Mouse (Mus musculus): ENCODE measurements at regions not wholly inside any gene's neighbourhood (a gene's known extent, or its start where the extent isn't known, plus 50 kb on each side); places are given as distances from the start of the nearest gene placed in this dataset.
A peak's percentile ranks its signal among the peaks of the same experiment; 100 is the strongest.
"Not testable (repeated sequence)": the region's sequence is repeated elsewhere in the genome, so short reads cannot be mapped to it uniquely, and the experiment has no call there.

DNA sequence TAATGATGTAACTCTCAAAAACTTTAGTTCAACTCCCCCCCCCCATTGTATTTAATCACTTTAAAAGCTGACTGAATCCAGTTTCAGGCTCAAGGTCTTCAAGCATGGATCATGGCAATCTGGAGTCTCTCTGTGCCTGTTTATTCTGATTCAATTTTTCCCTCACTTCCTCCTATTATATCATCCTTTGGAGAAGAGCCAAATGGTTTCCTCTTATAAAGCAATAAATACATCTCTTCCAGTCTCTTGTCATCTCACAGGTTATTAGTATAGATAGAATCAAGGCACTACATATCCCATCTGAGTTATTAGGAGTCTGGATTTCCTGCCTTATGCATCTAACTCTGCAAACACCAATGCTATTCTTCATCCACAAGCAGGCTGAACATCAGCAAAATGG, 530.2 kb upstream of the Pdcd1 start:
- peak; percentile 8 for DNase-seq (ENCODE audit: low read depth, low spot score)

DNA sequence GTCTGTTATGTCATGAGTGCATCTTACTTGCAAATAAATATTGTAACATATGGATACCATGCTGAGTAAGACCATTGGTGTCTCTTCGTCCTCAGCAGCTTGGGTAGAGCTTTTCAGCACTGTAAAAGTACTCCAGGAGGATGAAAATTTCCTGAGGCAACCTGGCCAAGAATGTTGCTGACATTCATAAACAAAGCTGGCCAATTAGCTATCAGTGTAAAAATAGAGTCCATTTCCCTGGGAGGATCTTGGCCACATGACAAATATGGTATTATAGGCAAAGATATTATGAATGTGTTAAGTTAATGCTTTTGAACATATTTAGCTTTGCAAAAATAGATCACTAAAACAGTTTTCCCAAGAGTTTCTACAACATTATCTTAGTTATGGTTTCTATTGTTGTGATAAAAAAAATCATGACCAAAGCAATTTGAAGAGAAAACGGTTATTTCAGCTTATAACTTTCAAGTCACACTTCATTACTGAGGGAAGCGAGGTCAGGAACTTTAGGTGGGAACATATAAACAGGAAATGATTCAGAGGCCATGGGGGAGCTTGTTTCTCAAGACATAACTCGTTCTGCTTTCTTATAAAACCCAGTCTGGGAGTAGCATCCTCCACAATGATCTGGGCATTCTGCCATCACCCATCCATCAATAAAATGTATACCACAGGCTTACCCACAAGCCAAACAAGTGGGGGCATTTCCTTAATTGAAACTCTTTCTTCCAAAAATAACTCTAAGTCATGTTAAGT, 529.5 kb upstream of the Pdcd1 start:
- peak; percentile 7 for DNase-seq (ENCODE audit: low read depth, low spot score)

DNA sequence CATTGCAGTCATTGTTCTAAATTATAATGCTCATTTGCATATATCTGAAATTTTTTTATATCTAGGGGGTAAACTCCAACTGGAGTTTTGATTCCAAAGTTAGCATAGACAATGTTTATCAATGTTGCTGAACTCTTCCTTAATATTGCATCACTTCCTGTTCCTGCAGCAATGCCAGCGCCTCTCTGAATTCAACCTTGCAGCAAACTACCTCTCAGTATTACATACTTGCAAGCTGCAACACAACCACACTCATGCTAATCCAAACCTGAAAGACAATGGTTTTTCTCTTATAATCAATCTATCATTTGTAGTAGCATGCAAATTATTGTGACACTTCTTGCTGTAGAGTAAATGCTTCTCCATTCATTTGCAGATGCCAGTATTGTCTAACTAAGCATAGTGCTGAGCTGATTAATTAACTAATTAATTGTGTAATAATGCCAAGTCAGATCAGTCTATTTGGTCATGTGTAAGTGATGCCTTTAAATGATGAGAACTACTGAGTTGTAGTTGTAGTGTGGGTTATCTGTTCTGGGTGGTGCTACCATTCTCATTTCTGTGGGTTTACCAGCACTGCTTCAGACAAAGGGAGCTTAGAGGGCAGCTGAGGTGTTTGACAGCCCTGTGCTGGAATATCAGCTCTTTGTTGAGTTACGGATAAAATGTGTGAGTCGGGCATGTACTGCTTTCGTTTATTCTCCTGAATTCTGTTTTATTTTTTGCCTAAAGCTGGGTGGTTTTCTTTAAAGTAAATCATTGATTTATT, 480.6 kb upstream of the Pdcd1 start:
- no peak for DNase-seq (ENCODE audit: low read depth, low spot score)

DNA sequence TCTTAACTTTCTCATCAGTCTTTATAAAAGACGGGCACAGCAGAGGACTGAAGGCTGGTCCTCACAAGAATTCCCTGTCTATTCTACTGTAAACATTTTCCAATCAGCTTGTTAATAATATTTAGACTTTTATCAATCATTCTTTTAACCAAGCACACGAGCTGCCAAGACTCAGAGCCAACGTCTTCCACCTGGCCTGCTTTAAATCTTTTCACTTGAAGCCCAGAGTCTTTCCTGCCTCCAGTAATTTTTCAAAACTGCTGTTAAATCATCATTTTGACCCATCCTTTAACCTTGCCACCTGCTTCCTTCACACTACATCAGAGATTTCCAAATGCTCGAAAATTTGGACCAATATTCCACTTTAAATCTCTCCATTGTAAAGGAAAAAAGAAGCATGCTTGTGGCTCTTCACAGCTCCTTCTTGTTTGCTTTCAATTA, 451.7 kb upstream of the Pdcd1 start:
- DNase-seq (ENCODE audit: low read depth, low spot score) = no peak

DNA sequence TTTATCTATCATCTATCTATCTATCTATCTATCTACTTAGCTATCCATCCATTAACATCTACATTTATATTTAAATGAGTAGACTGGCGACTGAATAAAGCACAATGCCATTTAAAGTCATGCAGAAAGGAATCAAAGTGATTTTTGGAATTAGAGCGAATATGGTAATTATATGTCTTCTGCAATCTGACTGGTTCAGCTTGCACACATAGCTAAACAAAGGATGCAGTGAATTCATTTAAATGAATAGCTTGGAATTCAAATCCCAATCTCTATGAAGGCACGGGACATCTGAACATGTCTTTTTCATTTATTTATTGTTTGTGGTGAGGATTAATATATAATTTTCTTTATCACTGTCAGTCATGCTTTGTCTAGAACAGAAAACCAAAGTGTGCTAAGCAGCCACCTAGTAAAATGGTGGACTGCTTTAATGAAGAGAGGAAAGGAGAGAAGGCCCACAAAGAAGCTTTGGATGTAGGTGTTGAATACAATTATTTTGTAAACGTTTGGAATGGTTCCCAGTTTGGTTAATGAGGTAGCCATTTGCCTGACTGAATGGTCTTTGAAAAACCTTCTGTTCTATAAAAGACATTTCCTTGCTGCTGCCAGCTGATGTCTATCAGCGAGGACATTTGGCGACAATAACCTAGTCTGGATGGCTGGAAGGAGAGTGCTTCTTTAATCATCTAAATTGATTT, 451.2 kb upstream of the Pdcd1 start:
- DNase-seq (ENCODE audit: low read depth, low spot score) = no peak

DNA sequence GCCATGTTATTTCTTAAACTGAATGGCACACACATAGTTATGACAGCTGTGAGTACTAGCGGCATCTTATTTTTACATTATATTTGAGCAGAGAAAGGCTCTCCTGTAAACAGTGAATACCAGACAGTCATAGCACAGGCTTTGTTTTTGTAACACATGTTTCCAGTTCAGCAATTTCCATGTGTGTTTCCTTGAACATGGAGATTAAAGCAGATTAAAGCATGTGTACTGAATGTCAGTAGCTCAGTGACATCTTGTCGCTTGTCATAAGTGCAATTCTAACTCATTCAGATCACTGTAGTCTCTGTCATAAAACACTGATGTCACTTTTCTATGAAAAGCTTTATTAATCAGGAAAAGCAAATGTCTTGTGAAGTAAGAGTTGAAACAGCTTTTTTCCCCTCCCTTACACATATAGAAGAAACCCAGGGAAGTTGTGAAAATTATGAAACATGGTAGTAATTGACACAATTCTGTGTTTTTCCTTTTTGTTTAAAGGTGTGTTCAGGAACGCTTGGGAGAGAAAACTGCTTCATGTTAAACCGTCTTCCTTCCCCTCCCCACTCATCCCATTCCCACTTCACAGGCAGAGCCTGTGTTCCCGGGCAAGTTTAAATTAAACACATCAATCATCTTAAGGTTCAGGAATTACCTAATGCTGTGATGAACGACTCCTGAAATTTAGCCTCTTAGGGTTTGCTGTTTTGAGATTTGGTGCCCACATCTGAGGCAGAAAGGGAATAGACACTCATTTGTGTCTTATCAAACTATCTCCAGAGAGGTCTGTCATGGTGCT, 449.9 kb upstream of the Pdcd1 start:
- no peak for DNase-seq (ENCODE audit: low read depth, low spot score)

- DNase-seq (ENCODE audit: low read depth, low spot score) = no peak
These were observed 444.6 kb upstream of the Pdcd1 start for GRCm38 (mm10) chr1:94496992-94497391.

GRCm38 (mm10) chr1:94496341-94496740, 444.0 kb upstream of the Pdcd1 start:
- no peak for DNase-seq (ENCODE audit: low read depth, low spot score)

DNA sequence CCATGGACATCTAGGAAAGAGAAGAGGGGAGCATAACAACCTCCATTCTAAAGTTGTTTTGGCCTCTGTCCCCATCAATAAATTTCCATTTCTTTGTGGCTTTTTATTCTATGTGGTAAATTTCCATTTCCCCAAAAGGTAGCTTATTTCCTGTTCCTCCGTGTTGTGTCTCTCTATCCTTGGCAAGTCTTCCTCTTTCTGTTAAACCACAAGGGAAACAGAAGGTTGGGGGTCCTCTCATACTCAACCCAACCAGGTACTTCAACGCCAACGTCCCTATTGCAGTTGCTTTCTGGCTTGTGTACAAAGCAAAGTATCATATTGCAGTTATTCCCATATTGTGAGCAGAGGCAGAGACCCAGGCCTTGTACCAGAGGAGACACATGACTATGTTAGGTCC, 434.7 kb upstream of the Pdcd1 start:
- DNase-seq (ENCODE audit: low read depth, low spot score) = no peak

DNA sequence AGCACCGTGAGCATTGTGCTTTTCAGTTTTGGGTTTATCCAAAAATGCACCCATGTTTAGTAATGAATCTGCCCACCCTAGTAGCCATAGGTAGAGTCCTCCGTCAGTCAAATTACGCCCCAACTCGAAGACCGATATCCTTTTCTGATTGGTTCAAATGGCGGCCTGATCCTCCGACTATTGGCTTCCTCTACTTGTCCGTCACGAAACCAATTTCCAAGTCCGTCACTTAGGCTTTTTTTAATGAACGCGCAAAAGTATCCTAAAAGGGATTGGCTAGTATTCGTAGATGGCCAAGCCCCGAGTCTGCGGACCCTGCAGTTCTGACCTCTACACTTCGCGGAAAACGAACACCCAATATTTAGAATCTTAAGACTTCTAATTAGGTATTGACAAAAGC, 417.5 kb upstream of the Pdcd1 start:
- DNase-seq (ENCODE audit: low read depth, low spot score) = not testable (repeated sequence)

- DNase-seq (ENCODE audit: low read depth, low spot score) = no peak
These were observed 371.4 kb upstream of the Pdcd1 start for GRCm38 (mm10) chr1:94423731-94424130.

- peak; percentile 26 for DNase-seq (ENCODE audit: low read depth, low spot score)
These were observed 360.7 kb upstream of the Pdcd1 start for GRCm38 (mm10) chr1:94413043-94413442.

- DNase-seq (ENCODE audit: low read depth, low spot score) = no peak
These were observed 314.3 kb upstream of the Pdcd1 start for GRCm38 (mm10) chr1:94366606-94367005.

DNA sequence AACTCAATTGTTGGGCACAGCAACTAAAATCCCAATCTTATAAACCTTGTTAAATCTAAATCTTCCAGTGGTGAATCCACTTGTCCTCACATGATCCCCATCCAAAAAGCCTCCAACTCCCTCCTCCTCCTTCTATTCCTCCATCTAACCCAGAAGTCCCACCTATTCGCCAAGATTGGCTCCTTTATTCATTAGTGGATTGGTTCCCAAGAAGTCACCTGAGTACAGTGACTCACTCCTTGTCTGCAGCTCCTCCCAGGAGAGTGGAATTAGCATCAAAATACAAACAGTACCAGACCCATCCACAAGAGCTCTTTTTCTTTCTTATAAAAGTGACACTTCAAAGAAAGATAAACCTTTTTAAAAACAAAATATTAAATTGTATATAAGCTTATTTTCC, 304.6 kb upstream of the Pdcd1 start:
- DNase-seq (ENCODE audit: low read depth, low spot score) = no peak

GRCm38 (mm10) chr1:94355873-94356272, 303.5 kb upstream of the Pdcd1 start:
- no peak for DNase-seq (ENCODE audit: low read depth, low spot score)

DNA sequence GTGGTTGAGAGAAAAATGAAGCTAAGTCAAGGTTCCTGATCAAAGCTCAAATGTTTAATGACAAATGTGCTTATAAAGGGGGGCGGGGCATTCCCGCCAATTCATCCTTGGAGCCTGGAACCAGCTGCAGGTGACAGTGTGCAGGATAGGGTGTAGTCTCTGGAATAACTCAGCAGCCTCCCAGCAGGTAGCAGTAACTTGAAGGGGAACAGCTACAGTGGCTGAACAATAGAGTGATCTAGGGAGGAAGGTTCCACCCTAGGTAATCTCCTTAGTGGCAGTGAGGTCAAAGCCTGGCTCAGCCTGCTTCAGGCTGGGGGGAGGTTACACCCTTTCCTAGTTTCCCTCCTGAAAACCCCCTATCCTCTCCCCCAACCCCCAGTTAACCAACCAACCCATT, 290.2 kb upstream of the Pdcd1 start:
- no peak for DNase-seq (ENCODE audit: low read depth, low spot score)

- no peak for DNase-seq (ENCODE audit: low read depth, low spot score)
These were observed 288.9 kb upstream of the Pdcd1 start for GRCm38 (mm10) chr1:94341237-94341636.

DNA sequence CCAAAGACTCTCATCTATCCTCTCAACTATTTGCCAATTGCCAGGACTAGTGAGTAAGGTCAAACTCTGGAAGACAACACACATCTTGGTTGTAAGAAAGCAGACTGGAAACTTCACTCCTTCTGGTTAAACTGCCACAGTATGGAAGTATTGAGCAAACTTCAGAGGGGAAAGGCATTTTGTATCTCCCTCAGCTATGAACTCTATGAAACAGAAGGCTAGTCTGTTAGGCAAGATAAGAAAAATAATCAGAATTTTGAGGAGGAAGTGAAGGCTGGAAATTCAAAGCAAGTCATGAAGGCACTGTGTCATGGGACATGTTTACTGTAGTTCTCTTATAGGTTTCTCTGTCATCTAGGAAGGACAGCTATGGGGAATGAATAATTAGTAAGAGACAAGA, 265.7 kb upstream of the Pdcd1 start:
- no peak for DNase-seq (ENCODE audit: low read depth, low spot score)

GRCm38 (mm10) chr1:94298395-94298794, 246.0 kb upstream of the Pdcd1 start:
- DNase-seq (ENCODE audit: low read depth, low spot score) = no peak

- no peak for DNase-seq (ENCODE audit: low read depth, low spot score)
These were observed 220.2 kb upstream of the Pdcd1 start for GRCm38 (mm10) chr1:94272569-94272968.

DNA sequence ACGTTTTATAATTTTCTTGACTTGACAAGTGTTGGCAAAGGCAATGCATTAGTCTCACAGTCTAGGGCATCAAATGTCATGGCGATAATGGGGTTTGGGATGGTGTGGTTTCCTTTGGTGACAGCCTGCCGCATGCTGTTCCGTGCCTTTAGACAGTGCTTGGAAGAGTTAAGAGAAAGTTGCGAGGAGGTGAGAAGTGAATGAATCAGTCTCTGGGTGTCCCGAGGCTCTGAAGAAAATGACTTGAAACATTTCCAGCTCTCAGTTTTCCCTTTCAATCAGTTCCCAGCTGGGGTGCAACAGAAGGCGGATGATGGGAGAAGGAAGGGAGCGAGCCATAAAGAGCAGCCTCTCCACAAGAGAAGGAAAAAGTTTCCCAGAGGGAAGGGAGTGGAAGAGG, 211.0 kb upstream of the Pdcd1 start:
- no peak for DNase-seq (ENCODE audit: low read depth, low spot score)

DNA sequence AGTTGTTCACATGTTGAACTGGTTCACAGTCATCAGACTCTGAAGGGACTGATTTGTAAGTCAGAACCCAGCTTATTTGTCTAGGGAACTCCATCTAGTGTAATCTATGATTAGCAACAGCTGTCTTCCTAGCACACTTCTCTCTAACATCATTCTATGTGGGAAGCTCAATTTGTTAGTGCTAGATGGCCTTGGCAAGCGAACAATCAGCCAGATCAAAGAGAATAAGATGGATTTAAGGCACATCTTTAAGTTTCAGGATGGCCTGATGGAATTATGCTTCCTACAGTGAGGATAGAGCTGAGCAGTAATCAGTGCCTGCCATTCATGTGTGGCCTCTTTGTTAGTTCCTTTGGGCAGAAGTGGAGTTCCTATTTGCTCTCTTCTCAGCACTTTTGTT, 183.1 kb upstream of the Pdcd1 start:
- DNase-seq (ENCODE audit: low read depth, low spot score) = no peak

Data from mesoderm, embryonic 11.5 days (tissue).